Mouse (Mus musculus): ENCODE measurements around the gene Ripk4. TPM values are rescaled to one million over a fixed set of nuclear protein-coding genes. Genes with fewer than 3 reads are reported as not detected.

Gene Ripk4
- polyA plus RNA-seq, 1 experiment from 2014 or later: 3.2 TPM

DNA sequence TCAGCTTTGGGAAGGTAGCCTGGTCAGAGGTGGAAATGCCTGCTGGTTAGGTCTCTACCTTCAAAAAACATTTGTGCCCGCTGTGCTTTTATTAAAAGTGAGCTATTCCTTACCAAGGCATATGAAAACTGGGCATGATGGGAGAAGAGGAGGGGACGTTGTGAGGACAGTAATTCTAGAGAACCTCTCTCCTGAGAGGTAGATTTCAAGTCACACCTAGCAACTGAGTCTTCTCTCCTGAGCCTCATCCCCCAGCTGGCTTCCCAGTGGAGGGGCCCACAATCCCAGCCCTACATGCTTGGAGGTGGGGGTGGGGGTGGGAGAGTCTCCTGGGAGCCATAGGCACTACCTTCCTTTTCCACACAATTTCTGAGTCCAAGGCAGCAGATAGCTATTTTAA lies 1.0 kb upstream of the Ripk4 start:
- Histone ChIP-seq H3K27ac (replicated peaks) (no peak overlapping the region), H3K36me3 (replicated peaks) (no peaks in the 10 kb centered on the region), H3K9me3 (replicated peaks) (no peaks in the 10 kb centered on the region), H3K27me3 (peaks cover 62% of the 10 kb centered on the region), H3K4me2 (no peak overlapping the region), H3K4me3 (replicated peaks) (no peak overlapping the region), H3K4me1 (replicated peaks) (0 out of 2 replicates have a peak, but pooled peaks cover 5% of the 10 kb centered on the region), H3K9ac (no peak overlapping the region)
- WGBS (ENCODE audit: insufficient replicate concordance): 37% methylated on average over 2 of the region's 2 CpGs
- no peak for ATAC-seq (ENCODE audit: insufficient read depth)

DNA sequence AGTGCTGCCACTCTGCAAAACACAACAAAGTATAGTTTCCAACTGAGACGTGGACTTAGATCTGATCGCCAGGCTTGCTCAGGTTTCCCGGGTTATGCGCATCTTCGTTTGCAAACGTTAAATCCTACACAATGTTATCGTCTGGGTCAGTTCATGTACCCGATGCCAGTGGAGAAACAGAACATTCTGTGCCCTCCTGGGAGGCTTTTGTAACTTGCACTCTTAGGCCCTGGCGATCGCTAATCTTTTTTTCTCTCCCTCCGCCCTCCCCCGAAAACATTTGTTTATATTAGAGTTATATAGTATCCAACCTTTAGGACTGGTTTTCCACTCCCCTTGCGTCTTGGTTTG lies 378 bp upstream of the Ripk4 start:
- Histone ChIP-seq H3K27me3 (peaks cover 62% of the 10 kb centered on the region), H3K9ac (no peak overlapping the region), H3K9me3 (replicated peaks) (no peaks in the 10 kb centered on the region), H3K27ac (replicated peaks) (no peak overlapping the region), H3K36me3 (replicated peaks) (no peaks in the 10 kb centered on the region), H3K4me1 (replicated peaks) (0 out of 2 replicates have a peak, but pooled peaks cover 5% of the 10 kb centered on the region), H3K4me2 (peak overlapping the region; percentile 55), H3K4me3 (replicated peaks) (peak overlapping the region; percentile 53)
- WGBS (ENCODE audit: insufficient replicate concordance): 9% methylated on average over 13 of the region's 13 CpGs
- no peak for ATAC-seq (ENCODE audit: insufficient read depth)

DNA sequence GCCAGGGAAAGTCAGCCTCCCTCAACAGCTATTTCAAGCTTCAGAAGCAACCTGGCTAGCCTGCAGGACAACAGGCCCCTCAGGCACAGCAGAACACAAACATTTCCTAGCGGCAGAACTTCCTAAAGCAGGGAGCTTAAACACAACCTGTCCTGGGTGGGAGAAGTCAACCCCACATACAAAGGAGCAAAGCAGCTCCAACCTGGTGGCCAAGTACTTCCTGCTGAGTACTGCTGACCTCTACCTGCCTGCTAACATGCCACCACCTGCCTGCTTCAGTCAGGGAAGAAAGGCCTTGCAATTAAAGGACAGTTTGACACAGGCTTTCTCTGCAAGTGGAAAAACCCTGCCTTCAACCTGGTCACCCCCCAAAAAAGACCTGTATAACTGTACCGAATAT lies 1.8 kb downstream of the Ripk4 start:
- H3K36me3 ChIP-seq (replicated peaks): no peaks in the 10 kb centered on the region
- peak overlapping the region; percentile 55 for H3K4me2 ChIP-seq
- H3K9me3 ChIP-seq (replicated peaks): no peaks in the 10 kb centered on the region
- no peak for ATAC-seq (ENCODE audit: insufficient read depth)
- H3K27ac ChIP-seq (replicated peaks): no peak overlapping the region
- H3K4me3 ChIP-seq (replicated peaks): no peak overlapping the region
- 0 out of 2 replicates have a peak, but pooled peaks cover 5% of the 10 kb centered on the region for H3K4me1 ChIP-seq (replicated peaks)
- peaks cover 59% of the 10 kb centered on the region for H3K27me3 ChIP-seq
- no peak overlapping the region for H3K9ac ChIP-seq
- 51% methylated on average over 2 of the region's 2 CpGs for WGBS (ENCODE audit: insufficient replicate concordance)

DNA sequence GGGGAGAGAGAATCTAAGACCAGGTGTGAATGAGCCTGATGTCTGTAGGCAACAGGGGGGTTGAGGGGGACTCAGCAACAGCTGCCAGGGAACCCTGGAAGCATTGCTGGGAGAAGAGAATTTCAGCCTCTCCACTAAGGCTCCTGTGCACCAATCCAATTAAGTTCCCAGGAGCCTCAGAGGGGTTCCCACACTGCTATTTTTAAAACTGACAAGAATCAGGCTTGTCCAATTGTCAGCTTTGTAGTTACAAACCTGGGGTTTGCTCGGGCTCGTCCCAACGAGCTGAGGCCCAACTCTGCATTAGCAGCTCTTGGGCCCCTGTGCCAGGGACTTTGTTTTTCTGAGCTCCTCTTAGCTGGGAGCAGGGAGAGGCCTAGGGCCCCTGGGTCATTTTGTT lies 3.9 kb downstream of the Ripk4 start:
- 0 out of 2 replicates have a peak, but pooled peaks cover 11% of the 10 kb centered on the region for H3K4me1 ChIP-seq (replicated peaks)
- H3K4me2 ChIP-seq: no peak overlapping the region
- H3K27ac ChIP-seq (replicated peaks): no peak overlapping the region
- peaks cover 38% of the 10 kb centered on the region for H3K27me3 ChIP-seq
- H3K9ac ChIP-seq: no peak overlapping the region
- WGBS (ENCODE audit: insufficient replicate concordance): 39% methylated on average over 3 of the region's 3 CpGs
- no peaks in the 10 kb centered on the region for H3K9me3 ChIP-seq (replicated peaks)
- no peak overlapping the region for H3K4me3 ChIP-seq (replicated peaks)
- no peaks in the 10 kb centered on the region for H3K36me3 ChIP-seq (replicated peaks)
- no peak for ATAC-seq (ENCODE audit: insufficient read depth)

DNA sequence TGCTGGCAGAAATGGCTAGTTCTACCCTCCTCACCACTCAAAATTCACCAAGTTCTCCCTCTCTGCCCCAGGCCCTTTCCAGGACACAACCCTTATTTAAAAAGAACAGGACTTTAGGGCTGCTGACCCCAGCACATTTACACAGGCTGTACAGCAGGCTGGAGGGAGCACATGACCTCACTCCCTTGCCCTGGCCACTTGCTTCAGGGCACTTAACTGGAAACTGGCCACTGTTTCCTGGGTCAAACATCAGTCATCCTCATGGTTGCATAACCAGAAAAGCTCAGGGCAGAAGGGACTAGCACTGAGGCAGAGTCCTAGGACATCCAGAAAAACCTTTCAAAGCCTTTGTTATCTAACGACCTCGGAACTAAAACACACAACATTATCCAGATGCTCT lies 5.3 kb downstream of the Ripk4 start:
- Histone ChIP-seq H3K27ac (replicated peaks) (peak overlapping the region; percentile 45; the same call in 1 of the 2 replicates), H3K27me3 (peaks cover 24% of the 10 kb centered on the region), H3K4me3 (replicated peaks) (no peak overlapping the region), H3K36me3 (replicated peaks) (no peaks in the 10 kb centered on the region), H3K4me2 (no peak overlapping the region), H3K9ac (no peak overlapping the region), H3K4me1 (replicated peaks) (0 out of 2 replicates have a peak, but pooled peaks cover 11% of the 10 kb centered on the region), H3K9me3 (replicated peaks) (no peaks in the 10 kb centered on the region)
- ATAC-seq (ENCODE audit: insufficient read depth): peak; percentile 59
- 49% methylated on average over 2 of the region's 2 CpGs for WGBS (ENCODE audit: insufficient replicate concordance)

DNA sequence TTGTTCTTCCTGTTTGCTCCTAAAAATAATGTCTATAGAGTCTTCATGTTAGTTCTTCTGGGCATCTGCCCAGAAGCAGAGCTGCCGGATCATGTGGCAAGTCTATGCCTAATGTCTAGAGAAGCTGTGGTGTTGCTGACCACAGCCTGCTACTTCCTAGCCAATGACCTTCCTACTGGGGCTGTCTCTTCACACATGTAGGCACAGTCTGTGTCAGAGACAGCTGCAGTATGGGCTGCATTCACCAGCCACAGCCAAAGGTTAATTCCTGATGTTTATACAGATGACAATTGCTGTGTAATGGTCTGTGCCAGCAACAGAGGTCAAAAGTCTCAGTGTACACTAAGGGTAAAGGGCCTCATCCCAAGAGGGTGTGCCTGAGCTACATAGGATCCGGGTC lies 7.1 kb downstream of the Ripk4 start:
- Histone ChIP-seq H3K4me1 (replicated peaks) (0 out of 2 replicates have a peak, but pooled peaks cover 11% of the 10 kb centered on the region), H3K27me3 (peaks cover 6% of the 10 kb centered on the region), H3K27ac (replicated peaks) (no peak overlapping the region), H3K4me3 (replicated peaks) (no peak overlapping the region), H3K36me3 (replicated peaks) (no peaks in the 10 kb centered on the region), H3K9me3 (replicated peaks) (no peaks in the 10 kb centered on the region), H3K9ac (no peak overlapping the region), H3K4me2 (no peak overlapping the region)
- peak; percentile 60 for ATAC-seq (ENCODE audit: insufficient read depth)
- WGBS (ENCODE audit: insufficient replicate concordance): 46% methylated on average over 2 of the region's 2 CpGs

DNA sequence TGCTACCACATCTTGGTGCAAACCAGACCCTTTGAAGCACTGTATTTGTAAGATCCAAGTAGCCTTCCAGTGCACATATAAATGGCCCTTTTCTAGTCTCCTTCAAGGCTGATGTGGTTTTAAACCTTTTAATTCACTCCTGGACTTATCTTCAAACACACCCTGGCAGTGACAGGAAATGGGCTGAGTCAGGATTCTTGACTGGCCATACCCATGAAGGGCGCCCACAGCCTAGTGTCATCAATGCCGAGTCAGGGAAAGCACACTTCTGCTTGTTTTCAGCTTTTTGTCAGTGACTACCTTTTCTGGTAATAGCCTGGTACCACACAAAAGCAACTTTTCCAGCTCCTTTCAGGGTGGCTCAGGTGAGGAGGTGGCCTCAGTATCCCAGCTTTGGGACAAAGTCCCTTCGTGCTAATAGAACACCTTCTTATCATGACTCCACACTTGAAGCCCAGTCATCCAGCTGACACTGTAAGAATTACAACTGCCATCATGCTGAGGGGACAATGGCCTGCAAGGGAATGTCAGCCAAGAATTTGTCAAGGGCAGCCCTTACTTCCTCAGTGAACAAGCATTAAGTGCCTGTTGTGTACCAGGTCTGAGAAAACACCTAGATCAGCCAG lies 11.2 kb downstream of the Ripk4 start:
- H3K4me2 ChIP-seq: no peak overlapping the region

DNA sequence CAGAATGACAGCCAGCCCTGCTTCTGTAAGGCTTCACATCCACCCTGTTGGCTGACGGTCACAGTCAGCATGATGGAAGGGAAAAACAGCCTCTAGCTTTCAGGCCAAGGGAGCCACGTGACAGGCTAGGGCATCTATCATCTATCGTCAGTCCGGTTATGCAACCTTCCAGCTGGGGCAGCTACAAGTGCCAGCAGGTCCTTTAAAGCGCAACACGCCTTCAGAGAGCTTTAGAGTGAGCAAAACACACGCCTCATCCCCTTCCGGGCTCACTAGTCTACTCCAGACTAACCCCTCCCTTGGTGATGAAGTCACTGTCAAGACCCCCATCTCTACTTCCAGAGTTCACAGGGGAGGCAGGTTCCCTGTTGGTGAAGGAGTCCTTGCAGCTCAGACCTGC lies 11.7 kb downstream of the Ripk4 start:
- no peak overlapping the region for H3K9ac ChIP-seq
- no peaks in the 10 kb centered on the region for H3K9me3 ChIP-seq (replicated peaks)
- H3K4me3 ChIP-seq (replicated peaks): no peak overlapping the region
- H3K36me3 ChIP-seq (replicated peaks): no peaks in the 10 kb centered on the region
- H3K4me1 ChIP-seq (replicated peaks): 0 out of 2 replicates have a peak, but pooled peaks cover 8% of the 10 kb centered on the region
- H3K27ac ChIP-seq (replicated peaks): no peak overlapping the region
- H3K4me2 ChIP-seq: no peak overlapping the region
- no peaks in the 10 kb centered on the region for H3K27me3 ChIP-seq
- no peak for ATAC-seq (ENCODE audit: insufficient read depth)
- 37% methylated on average over 8 of the region's 8 CpGs for WGBS (ENCODE audit: insufficient replicate concordance)

More for the DNA sequence above, 11.2 kb downstream of the Ripk4 start:
- Histone ChIP-seq H3K4me3 (replicated peaks) (no peak overlapping the region), H3K36me3 (replicated peaks) (no peaks in the 10 kb centered on the region), H3K4me1 (replicated peaks) (0 out of 2 replicates have a peak, but pooled peaks cover 11% of the 10 kb centered on the region), H3K9ac (no peak overlapping the region), H3K27me3 (no peaks in the 10 kb centered on the region), H3K9me3 (replicated peaks) (no peaks in the 10 kb centered on the region), H3K27ac (replicated peaks) (no peak overlapping the region)
- WGBS (ENCODE audit: insufficient replicate concordance): 23% methylated on average over 3 of the region's 3 CpGs
- no peak for ATAC-seq (ENCODE audit: insufficient read depth)

DNA sequence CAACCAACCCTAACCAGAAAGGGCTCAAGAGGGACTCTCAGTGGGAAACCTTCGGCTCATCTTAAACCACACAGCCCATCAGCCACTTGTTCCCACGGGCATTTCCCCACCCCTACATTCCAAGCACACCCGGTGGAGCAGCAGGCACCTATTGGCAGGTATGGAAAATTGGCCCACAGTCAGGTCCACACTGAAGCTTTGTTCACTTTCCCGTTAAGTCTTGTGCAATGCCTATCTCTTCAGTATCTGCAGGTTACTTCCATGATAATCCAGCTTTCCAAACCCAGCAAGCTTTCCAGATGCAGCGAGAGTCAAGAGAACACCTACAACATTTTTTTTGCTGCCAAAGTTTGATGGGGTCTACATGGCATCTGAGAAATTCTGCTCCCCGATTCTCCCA lies 15.2 kb downstream of the Ripk4 start:
- WGBS (ENCODE audit: insufficient replicate concordance): 58% methylated on average over 6 of the region's 6 CpGs
- Histone ChIP-seq H3K4me2 (no peak overlapping the region), H3K9me3 (replicated peaks) (no peaks in the 10 kb centered on the region), H3K36me3 (replicated peaks) (no peaks in the 10 kb centered on the region), H3K27me3 (no peaks in the 10 kb centered on the region), H3K9ac (no peak overlapping the region), H3K4me3 (replicated peaks) (no peak overlapping the region), H3K27ac (replicated peaks) (no peak overlapping the region), H3K4me1 (replicated peaks) (no peaks in the 10 kb centered on the region)
- no peak for ATAC-seq (ENCODE audit: insufficient read depth)

DNA sequence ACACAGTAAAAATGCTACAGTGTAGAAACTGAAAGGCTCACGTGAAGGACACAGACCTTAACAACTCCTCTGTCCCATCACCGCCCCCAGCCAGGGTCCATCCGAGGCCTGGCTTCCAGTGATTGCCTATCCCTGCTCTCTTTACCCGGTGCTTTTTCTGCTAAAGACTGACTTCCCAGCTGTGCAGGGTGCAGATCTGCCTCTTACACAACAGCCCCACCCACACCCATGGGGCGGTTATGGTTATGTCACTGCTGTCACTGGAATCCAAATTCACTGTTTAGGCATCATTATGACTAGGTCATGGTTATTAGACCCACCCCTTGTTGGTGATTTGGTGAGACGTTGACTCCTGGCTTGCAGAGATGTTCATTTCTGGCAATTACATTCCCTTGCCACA lies 25.6 kb downstream of the Ripk4 start:
- Histone ChIP-seq H3K27me3 (no peaks in the 10 kb centered on the region), H3K4me1 (replicated peaks) (no peaks in the 10 kb centered on the region), H3K27ac (replicated peaks) (no peak overlapping the region), H3K9me3 (replicated peaks) (no peaks in the 10 kb centered on the region), H3K4me2 (no peak overlapping the region), H3K9ac (no peak overlapping the region), H3K36me3 (replicated peaks) (no peaks in the 10 kb centered on the region), H3K4me3 (replicated peaks) (no peak overlapping the region)
- no peak for ATAC-seq (ENCODE audit: insufficient read depth)
- 52% methylated on average over 6 of the region's 6 CpGs for WGBS (ENCODE audit: insufficient replicate concordance)

DNA sequence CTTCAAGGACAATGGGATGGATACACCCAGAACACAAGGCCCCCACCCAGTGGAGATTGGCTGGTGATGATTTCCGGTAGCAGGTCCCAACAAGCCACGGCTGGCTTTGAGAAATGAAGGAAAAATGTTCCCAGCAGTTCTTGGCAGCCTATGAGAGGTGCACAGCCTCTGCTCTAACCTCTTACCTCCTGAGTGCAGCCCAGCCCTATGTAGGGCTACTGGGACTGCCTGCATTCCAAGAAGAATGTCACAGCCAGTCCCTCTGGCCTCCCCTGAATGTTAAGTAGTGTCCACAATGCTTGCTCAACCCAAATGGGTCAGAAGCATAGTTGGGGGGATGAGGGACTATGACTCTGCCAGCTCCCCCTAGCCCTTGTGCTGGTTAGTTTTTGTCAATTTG lies 27.0 kb downstream of the Ripk4 start:
- Histone ChIP-seq H3K4me1 (replicated peaks) (no peaks in the 10 kb centered on the region), H3K4me3 (replicated peaks) (no peak overlapping the region), H3K9me3 (replicated peaks) (no peaks in the 10 kb centered on the region), H3K36me3 (replicated peaks) (no peaks in the 10 kb centered on the region), H3K27me3 (no peaks in the 10 kb centered on the region), H3K27ac (replicated peaks) (no peak overlapping the region), H3K9ac (no peak overlapping the region), H3K4me2 (no peak overlapping the region)
- WGBS (ENCODE audit: insufficient replicate concordance): 60% methylated on average over 2 of the region's 2 CpGs
- no peak for ATAC-seq (ENCODE audit: insufficient read depth)

DNA sequence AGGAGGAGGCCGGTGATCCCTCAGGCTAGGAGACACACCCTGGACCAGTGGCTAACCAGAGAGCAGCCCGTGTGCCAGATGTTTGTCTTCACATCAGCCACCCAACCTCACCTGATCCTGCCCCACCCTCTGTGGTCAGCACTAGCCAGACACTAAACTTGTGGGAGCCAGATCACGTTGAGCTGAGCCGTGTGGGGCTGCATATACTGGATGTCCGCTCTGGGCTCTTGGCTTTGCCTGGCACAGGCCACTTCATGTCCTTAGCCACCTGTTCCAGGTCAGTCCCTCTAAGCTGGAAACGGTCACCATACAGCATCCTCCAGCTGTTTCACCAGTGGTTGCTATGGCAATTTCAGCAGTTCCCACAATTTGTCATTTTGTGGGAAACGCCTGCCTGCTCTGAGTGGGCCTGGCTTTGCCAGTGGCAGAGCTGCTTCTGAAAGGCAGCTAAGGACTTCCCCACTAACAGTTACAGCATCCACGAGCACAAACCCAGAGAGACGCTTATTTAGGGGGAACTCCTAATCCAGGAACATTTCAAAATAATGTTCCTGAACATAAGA lies 28.7 kb downstream of the Ripk4 start:
- Histone ChIP-seq H3K4me1 (replicated peaks) (no peaks in the 10 kb centered on the region), H3K27ac (replicated peaks) (no peak overlapping the region), H3K9ac (no peak overlapping the region), H3K9me3 (replicated peaks) (no peaks in the 10 kb centered on the region), H3K4me3 (replicated peaks) (no peak overlapping the region), H3K36me3 (replicated peaks) (no peaks in the 10 kb centered on the region), H3K4me2 (no peak overlapping the region), H3K27me3 (no peaks in the 10 kb centered on the region)
- WGBS (ENCODE audit: insufficient replicate concordance): 47% methylated on average over 9 of the region's 9 CpGs
- ATAC-seq (ENCODE audit: insufficient read depth): no peak

Measured in liver, embryonic 15.5 days (tissue).